Mouse (Mus musculus) neutrophil, adult 5-6 weeks (primary cell): ENCODE results near the gene Mroh3. TPM values are rescaled to one million over a fixed set of nuclear protein-coding genes. Genes with fewer than 3 reads are reported as not detected.
A peak's percentile ranks its signal among the peaks of the same experiment; 100 is the strongest.

ENCODE experiments used
- ATAC-seq: fragments of 151-379, 151-347 bp; 2 replicates; pipeline ENCODE4 v1.8.0; 2017; ENCODE audit warnings: mild to moderate bottlenecking, moderate TSS enrichment; ENCODE audit not compliant: insufficient number of reproducible peaks, poor library complexity, low FRiP score, severe bottlenecking; ENCODE audit errors: extremely low read depth
- total RNA-seq: library from RNA; stranded (forward); fragments of 200-1000 nt; gene quantifications from 2 replicates; pipeline ENCODE4 v1.2.3, GENCODE M21; 2017

Mroh3 gene
- total RNA-seq, result not detected in 2 replicates

DNA sequence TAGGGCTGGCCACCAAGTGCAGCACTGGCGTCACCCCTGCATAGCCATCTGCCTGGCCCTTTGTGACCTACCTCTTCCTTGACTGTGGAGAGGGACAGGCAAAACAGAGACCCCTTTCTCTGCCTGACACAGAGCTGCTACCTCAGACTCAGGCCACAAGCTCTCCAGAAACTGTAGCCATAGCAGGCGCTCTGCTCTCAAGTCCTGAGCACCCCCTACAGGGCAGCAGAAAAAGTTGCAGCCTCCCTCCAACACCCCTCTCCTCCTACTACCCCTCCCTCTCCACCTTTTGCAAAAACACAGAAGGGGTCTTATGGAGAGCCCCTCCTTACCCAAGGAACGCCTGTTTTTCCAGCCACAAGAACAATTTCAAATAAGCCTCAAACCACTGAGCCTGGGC is at the start of gene Mroh3:
Mroh3 (minus strand) TSS at position 26 of the 400 bp plus-strand sequence.
- ATAC-seq, result peak; percentile 52; the same call in 1 of the 2 replicates

DNA sequence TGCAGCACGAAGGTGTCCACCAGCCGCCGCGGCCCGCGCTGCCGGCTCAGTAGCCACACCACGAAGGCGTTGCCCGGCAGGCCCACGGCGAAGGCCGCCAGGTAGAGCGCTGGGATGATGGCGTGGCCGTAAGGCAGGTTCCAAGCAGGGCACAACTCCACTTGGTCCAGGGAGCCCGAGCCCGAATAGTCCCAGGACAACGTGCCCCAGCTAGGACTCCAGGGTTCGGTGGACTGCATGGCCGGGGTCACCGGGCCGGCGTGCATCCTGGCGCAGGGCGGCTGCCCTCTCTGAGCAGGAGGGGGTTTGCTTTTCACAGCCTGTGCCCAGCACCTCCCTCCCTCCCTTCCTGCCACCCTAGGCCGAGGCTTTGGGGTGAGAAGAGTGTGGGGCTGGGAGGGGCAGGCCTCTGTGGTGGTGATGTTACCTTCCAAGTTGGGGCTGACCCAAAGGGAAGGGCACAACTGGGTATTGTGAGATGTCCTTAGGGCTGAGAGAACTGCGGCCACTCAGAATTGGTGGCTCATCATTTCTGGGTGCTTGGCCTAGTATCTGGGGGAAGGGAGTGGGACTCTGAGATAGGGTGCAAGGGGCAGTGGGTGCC is 48.1 kb upstream of the Mroh3 start, which contains the start of gene Gpr25:
Gpr25 (minus strand) TSS at position 239 of the 604 bp plus-strand sequence.
- ATAC-seq, result no peak

DNA sequence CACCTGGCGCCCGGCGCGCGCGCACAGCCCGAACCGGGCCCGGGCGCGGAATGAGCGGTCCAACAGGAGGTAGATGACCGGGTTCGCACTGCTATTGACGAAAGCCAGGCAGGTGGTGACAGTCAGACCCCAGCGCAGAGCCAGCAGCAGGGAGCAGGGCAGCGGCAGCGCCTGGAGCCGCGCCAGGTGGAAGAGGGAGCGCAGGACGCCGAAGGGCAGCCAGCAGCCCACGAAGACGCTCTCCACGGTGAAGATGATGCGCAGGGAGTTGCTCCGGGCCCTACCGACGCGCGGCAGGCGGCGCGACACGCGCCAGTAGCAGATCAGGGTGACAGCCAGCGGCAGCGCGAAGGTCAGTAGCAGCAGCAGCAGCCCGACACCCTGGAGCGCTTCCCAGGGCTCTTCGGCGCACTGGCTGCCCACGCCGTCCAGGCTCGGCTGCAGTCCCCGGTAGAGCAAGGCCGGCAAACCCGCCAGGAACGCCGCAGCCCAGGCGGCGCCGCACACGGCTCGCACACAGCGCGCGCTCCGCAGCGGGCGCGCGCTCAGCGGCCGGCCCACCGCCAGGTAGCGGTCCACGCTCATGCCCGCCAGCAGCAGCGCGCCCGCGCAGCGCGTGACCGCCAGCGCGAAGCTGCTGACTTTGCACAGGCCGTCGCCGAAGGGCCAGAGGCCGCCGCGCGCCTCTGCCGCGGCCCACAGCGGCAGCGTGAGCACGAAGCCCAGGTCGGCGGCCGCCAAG is 47.4 kb upstream of the Mroh3 start:
- no peak for ATAC-seq

DNA sequence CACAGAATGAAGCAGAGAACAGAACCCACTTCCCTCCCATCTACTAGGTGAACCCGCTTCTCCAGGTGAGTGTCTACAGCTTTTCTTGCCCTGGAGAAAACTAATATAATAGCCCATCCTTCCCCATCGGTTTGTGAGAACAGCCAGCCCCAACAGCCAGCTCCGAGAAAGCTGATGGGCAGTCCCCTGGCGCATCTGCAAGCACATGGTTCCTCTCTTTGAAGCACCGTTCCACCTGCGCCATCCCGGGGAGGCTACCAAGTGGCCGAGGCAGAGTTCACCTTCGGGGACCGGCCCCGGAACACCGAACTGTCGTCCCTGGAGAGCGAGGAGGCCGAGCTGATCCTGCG is 46.9 kb upstream of the Mroh3 start:
- ATAC-seq, result no peak

DNA sequence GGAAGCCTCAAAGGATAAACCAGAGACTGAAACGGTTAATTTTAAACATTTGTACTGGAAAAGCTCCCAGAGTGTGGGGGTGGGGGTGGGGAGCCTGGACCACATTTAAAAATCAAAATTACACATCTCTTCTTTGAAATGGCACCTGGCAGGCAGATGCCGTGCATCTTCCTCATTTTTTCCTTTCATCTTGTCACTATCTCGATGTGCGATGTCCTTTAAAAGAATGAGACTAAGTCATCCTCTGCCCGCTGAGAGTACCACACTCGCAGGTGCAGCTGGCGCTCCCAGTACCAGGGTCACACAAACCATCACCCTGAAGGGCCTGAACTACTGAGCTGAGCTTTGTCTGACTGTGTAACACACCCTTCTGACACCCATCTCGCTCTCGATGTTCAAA is 45.9 kb upstream of the Mroh3 start:
- ATAC-seq, result no peak

DNA sequence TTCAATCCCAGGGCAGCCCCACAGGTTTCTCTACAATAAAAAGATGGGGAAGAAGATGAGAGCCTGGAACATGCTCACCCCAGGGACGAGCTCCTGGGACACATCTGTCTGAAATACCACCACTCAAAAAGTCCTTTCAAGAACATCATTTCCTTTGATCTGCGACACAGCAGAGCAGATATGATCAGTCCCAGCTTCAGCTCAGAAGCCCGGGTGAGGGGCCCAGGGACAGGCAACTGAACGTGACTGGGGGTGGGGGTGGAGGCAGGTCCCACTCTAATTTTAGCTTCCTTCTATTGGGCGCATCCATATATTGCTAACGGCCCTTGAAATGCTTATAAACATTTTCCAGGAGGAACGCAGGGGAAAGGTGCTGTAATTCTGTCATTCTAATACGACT is 43.0 kb upstream of the Mroh3 start:
- ATAC-seq, result no peak

DNA sequence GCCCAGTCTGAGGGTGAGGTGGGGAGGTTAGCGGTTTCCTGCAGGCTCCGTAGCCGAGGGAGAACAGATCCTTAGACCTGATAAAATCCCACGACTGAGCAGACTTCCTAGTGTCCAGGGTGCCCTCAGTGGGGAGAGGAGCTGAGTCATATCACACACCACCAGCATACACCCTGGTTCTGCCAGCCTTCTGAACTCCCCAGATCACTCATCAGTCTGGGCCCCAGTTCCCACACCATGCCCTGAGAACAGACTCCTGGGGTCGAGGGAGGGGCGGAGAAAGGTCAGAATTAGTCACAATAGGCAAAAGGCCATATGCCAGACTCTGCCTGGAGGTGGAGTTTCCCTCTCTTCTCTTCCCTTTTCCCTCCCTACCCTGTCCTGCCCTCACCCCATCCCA is 42.5 kb upstream of the Mroh3 start:
- ATAC-seq, result no peak

DNA sequence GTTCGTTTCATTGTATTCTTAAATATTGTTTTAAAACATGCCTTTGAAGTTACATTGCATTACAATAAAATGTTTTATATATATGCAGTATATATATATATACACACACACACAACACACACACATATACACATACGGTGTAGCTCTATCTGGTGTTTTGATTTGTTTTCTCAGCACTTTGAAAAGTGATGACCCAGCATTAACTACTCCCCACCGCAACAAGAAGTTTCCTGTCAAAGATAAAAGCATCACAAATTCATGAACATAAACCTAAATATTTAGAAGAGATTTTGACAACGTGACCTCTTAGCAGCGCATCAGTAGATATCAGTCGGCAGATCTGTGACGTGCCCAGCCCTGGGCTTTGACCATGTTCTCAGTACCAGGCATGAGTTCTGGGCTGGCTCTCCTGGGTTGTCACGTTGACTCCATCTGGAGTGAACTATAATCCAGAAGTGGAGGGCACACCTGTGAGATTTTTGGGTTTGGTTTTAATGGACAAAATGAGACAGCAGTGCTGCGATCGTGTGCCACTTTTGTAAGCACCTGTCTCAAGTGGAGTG is 42.0 kb upstream of the Mroh3 start:
- no peak for ATAC-seq

DNA sequence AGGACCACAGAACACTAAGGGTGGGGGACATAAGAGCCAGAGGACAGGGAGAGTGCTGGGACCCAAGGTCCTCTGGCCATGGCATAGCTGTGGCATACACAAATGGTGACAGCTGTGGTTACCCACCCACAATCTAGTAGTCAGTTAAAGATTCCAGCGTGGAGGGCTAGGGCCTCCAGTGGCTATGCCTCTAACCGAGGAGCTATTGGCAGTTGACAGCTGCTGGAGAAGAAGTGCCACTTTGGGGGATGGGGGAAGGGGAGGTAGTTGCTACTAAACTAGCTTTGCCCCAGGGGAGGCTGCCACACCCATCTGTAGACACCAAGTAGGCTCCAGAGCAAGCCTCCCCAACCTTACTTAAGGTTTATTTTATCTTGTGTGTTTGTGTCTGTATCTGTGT is 40.8 kb upstream of the Mroh3 start:
- no peak for ATAC-seq

DNA sequence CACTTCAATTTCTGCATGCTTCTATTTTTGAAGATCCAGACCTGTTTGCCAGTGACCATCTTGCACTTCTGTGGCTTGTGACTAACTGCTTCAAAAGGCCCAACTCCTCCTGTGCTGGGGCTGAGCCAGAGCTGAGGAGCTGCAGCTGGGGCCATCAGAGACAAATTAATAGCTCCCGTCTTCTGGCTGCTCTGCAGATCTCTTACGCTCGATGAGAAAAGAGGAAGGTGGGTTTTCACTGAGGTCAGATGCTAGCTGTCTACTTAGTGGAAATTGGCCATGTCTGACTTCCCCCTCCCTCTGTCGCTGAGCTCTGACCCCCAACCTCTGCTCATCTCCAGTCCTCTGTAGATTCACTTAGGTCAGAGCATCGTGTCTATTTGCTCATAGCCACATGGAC is 37.0 kb upstream of the Mroh3 start:
- ATAC-seq, result peak; percentile 36; the same call in 1 of the 2 replicates

DNA sequence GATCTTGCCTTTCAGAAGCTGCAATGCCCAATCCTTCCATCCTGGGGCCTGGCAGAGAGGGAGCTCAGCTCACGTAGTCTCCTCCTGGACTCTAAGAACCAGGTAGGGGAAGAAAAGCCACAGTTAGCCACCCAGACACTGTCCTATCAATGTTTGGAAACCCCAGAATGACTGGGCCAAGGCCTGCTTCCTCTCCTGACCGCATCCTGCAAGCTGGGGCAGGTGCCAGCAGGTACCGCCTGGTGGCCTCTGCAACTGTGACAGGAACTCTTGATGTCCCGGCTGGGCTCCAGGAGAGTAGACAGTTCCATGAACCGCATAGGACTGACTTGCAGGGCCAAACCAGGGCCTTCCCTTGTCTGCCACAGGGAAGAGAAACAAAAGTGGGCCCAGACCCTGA is 34.8 kb upstream of the Mroh3 start:
- ATAC-seq, result no peak

DNA sequence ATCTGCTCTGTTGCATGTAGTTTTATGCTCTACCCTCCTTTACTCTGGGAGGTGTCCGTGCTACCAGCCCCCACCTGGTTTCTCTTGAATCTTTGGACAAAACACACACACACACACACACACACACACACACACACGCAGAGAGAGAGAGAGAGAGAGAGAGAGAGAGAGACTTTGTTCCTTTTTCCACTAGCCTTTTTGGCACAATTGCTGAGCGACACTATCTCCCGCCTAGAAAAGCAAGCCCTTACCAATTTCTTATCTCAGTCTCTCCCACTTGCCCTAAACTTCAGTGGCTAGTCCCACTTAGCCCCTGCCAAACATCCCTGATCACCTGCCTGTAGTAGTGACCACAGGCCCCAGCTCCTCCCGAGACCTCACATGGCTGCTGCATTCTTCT is 31.8 kb upstream of the Mroh3 start:
- ATAC-seq, result no peak

DNA sequence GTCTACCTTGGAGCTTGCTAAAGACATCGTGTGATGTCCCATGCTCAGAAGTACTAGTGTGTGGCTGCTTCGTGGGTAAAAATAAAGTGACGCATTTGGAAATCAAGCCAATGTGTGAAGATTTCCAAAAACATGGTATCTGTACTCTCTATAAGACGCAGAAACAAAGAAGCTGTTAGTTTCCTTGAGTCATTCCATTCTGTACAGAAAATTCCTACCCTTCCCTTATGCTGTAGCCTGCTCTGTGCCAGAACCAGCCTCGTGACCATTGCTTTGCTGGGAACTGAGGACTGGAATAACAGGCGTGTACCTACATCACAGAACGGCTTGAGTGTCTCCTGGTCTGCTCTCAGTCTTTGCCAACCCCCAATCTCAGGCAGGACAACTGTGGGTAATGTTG is 29.2 kb upstream of the Mroh3 start:
- ATAC-seq, result no peak

DNA sequence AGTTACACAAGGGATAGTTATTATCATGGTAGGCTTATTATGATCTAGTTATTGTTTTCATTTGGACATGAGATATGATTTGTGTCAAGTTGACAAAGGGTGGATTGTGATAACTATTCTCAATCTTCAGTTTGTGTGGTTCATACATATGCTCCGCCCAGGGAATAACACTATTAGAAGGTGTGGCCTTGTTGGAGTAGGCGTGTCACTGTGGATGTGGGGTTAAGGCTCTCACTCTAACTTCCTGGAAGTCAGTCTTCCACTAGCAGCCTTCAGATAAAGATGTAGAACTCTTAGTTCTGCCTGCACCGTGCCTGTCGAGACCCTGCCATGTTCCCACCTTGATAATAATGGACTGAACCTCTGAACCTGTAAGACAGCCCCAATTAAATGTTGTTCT is 25.9 kb upstream of the Mroh3 start:
- ATAC-seq, result no peak

DNA sequence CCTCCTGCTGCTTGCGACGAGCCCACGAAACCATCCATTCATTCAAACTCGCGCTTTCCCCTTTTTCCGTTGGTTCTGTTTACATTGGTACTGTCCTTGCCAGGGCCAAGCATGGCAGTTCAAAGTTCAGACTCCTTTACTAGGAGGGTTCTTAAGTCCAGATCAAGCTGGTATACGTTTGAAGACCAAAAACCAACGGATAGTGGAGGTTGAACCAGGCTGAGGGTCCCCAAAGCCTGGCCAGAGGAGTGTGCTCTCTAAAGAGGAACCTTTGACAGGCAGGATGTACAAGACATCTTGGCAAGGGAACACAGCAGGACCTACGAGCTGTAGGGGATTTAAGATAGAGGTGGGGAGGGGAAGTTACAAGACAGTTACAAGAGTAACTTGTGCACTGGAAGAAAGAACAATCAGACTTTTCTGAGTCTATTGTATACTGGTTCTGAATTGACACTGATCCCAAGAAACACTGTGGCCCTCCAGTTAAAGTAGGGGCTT is 22.0 kb upstream of the Mroh3 start:
- ATAC-seq, result no peak

DNA sequence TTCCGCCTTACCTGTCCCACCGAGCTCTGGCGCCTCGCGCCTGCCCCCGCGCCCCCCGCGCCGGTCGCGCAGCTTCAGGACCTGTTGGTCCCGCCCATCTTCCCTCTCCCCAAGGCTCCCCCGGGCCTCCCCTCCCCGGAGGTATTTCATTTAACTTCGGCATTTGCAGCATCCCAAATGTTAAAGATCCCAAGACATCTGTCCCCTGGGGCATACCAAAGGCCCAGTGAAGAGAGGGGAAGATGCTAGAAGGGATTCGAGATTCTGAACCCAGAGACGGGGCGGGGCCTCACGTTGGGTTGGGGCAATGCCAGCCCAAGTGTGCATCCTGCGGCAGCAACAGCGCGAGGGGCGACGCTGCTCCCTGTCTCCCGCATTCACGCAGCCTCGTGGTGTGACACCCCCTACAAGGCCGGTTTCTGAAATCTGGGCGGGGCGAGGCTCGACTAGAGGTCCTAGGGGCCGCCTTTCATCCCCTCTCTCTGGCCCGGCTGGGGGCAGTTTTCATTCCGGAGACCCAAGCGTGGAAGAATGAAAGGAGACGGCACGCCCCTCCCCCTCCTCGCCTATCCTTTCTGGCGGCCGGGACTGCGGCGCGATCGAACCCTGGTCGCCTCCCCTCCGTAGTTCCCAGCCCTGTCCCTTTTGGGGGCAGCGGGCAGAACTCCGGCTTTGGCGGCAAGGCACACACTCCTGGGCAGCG is 21.4 kb upstream of the Mroh3 start, which contains the start of gene Inava:
Inava (minus strand) TSS at position 373 of the 703 bp plus-strand sequence.
- ATAC-seq, result peak; percentile 18; the same call in 1 of the 2 replicates

DNA sequence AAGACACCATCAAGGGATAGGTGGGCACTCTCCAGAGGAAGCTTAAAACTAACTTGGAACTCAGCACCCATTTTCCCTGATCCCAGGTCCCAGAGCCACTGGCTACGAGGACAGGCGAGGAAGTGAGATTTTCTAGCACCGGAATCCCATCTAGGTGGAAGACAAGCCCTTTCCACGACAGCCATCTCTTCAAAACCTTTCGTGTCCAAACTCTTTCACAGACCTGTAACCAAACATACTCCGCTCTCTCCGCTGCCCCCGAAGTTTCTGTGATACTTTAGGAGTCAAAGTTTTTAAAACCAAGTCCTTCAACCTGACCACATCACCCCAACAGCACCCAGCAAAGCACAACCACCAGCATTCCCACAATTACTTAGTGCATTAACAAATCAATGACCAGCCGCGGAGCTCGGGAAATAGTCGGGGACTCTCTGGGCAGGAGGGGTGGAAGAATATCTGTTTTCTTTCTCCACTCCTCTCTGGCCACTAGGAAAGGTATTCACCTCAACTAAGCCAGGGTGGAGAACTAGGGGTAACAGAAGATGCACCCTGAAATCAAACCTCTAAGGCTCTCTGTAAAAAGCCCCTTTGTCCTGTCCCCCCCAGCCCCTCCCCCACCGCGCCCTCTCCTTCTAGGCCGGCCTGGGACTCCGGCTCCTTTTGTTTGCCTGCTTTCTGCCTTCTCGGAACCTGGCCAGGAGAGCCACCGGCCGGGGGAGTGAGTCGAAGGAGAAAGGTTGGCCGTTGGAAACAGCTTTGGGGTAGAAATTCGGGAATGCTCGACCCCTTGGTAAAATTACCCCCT is 20.6 kb upstream of the Mroh3 start:
- no peak for ATAC-seq

DNA sequence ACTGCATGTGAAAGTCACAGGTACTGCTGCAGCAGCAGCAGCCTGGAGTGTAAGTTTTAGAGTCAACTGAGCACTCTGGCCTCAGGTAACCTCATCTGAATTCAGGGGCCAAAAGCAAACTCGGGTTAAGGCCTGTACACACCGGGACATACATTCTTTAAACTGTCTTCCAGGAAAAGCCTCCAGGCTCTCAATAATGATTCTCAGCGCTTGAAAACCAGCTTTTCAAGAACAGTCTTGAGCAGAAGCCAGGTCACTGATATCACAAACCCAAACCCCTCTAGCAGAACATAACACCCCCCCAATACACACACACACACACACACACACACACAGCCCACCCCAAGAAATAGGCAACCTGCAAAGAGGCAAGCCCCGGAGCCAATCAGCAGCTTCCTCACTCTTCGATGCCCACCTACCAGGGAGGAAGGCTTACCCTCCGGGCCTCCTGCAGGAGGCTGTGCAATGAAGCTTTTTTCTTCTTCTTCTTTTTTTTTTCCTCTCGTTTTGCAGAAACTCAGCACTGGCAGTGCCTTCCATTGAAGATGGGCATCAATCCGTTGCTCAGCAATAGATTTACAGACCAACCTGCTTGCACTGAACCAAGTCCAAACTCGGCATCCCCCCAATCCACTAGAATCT is 19.8 kb upstream of the Mroh3 start:
- no peak for ATAC-seq
